Comparison of ENCODE assay signal across 16 mouse cellular contexts in genomic region chr4:33988466-33989089, GRCm38 (mm10).
"Had no signal": no experiment of that assay in that cellular context is flagged by ENCODE, and none has a peak within 500 bp of the region (broad histone marks: within the 10 kb centered on the region; RNA-seq: fewer than 3 reads in every experiment).

No protein-coding gene starts in this region.

- DNase-seq: kidney, adult 8-10 months; kidney, postnatal 36 days; layer of hippocampus, adult 9-11 months; layer of hippocampus, postnatal 36 days; liver; liver, embryonic 13.5 days; liver, postnatal 0 days; lung, postnatal 14 days; thymus, postnatal 36 days had no signal

- H3K4me2 ChIP-seq: limb, embryonic 12.5 days; liver, embryonic 13.5 days; lung, embryonic 15.5 days; midbrain, embryonic 12.5 days had no signal

- ATAC-seq: intestine, embryonic 16.5 days; liver, postnatal 0 days; midbrain, embryonic 16.5 days had no signal

- H3K9me3 ChIP-seq: limb, embryonic 12.5 days; liver, embryonic 13.5 days; lung, embryonic 15.5 days; midbrain, embryonic 12.5 days had no signal

- H3K27me3 ChIP-seq: limb, embryonic 12.5 days; liver, embryonic 13.5 days; lung, embryonic 15.5 days; megakaryocyte, embryonic 14.5 days; midbrain, embryonic 12.5 days had no signal

- H3K9ac ChIP-seq: limb, embryonic 12.5 days; liver, embryonic 13.5 days; liver, postnatal 0 days; lung, embryonic 15.5 days; midbrain, embryonic 12.5 days had no signal

- H3K36me3 ChIP-seq: limb, embryonic 12.5 days; liver, embryonic 13.5 days; lung, embryonic 15.5 days; midbrain, embryonic 12.5 days had no signal

- H3K4me3 ChIP-seq: limb, embryonic 12.5 days; liver, embryonic 13.5 days; lung, embryonic 15.5 days; megakaryocyte, embryonic 14.5 days; midbrain, embryonic 12.5 days had no signal

- H3K27ac ChIP-seq: limb, embryonic 12.5 days; liver, embryonic 13.5 days; lung, embryonic 15.5 days; macrophage; midbrain, embryonic 12.5 days had no signal

- H3K4me1 ChIP-seq: liver, embryonic 13.5 days; lung, embryonic 15.5 days; megakaryocyte, embryonic 14.5 days; midbrain, embryonic 12.5 days had no signal
